Mouse (Mus musculus) C2C12 (cell line): Measurements from ENCODE around the gene Speer4c.
"Not testable (repeated sequence)": the region's sequence is repeated elsewhere in the genome, so short reads cannot be mapped to it uniquely, and the experiment has no call there.

ENCODE experiments used
- CTCF ChIP-seq: IDR thresholded peaks from one replicate; pipeline ENCODE4 v1.5.1; 2011; ENCODE audit not compliant: control insufficient read depth, insufficient read depth, insufficient read length
- USF1 ChIP-seq: IDR thresholded peaks from one replicate; pipeline ENCODE4 v1.6.1; 2011; ENCODE audit warnings: low read depth, mild to moderate bottlenecking, control low read depth, moderate library complexity

DNA sequence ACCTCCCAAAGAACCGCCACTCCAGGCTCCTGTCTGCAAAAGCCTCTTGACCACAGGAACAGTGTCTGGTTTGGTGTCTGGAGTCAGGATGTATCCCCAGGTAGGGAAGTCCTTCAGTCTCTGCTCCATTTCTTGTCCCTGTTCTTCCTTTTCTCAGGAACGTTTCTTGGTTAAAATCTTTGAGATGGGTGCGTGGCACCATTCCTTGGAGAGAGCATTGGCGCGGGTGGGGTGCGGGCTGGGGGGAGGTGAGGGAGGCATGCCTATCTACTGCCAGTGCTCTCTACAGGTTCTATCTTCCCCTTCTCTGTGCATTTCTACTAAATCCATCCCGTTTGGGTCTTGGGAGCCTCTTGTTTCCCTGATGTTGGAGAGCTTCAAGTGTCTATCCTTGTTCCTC, 50.2 kb downstream of the Speer4c start:
- not testable (repeated sequence) for TF ChIP-seq USF1, CTCF
